Mouse (Mus musculus): ENCODE results near the gene Zfp672.
"Not testable (repeated sequence)": the region's sequence is repeated elsewhere in the genome, so short reads cannot be mapped to it uniquely, and the experiment has no call there.

Zfp672 gene

DNA sequence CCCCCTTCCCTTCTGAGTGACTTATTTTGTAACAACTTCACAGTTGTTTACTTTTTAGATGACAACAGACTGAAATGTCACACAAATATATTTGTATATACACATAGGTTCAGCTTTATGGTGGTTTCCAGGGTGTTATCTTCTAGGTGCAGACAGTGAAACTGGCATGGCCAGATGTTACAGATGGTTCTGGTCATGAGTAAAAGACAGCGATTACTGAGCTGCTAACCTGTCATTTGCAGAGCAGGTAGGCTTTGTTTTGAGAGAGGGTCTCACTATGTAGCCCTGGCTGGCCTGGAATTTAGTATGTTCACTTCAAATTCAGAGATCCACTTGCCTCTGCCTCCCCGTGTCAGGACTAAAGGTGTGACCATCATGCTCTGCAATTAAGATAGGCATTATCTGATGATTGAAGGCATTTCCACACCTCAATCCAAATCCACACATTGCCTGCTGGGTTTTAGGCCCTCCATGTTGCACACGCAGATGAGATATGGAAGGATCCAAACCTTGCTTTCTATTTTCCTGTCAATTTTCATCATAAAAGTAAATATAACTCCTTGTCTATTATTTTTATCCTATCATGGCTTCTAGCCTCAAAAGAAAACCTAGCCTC lies 5.4 kb downstream of the Zfp672 start:
- DNase-seq (ENCODE audit: low read depth, low spot score) = no peak

DNA sequence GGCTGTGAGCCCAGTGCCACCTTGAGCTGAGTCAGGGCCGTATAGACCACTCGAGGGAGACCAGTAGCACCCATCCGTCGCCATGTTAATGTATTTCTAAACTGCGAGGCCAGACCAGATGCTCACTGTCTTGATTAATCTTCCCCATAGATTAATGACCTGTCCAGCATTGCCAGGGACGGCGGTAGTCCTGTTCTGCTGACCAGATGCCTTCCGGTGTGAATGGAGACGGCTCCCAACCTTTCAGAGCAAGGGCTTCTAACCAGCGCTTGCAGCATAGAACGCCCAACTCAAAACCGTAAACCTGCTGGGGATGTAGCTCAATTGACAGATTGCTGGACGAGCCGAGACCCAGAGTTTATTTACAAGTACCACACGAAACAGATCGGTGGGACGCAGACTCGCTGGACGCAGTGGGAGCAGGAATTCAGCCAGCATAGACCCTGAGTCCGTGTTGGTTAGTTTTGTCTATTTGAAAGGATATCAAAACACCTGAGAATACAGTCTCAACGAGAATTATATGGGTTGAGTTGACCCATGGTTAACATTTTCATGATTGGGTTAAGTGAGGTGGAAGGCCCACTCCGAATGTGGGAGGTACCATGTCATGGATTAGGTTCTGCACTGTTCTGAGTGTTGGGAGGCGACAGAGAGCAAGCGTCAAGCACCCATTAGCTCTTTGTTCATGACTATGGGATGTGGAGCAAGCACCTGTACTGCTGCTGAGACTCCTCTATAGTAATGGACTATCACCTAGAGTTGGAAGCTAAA lies 6.4 kb downstream of the Zfp672 start:
- DNase-seq (ENCODE audit: low read depth, low spot score) = no peak

DNA sequence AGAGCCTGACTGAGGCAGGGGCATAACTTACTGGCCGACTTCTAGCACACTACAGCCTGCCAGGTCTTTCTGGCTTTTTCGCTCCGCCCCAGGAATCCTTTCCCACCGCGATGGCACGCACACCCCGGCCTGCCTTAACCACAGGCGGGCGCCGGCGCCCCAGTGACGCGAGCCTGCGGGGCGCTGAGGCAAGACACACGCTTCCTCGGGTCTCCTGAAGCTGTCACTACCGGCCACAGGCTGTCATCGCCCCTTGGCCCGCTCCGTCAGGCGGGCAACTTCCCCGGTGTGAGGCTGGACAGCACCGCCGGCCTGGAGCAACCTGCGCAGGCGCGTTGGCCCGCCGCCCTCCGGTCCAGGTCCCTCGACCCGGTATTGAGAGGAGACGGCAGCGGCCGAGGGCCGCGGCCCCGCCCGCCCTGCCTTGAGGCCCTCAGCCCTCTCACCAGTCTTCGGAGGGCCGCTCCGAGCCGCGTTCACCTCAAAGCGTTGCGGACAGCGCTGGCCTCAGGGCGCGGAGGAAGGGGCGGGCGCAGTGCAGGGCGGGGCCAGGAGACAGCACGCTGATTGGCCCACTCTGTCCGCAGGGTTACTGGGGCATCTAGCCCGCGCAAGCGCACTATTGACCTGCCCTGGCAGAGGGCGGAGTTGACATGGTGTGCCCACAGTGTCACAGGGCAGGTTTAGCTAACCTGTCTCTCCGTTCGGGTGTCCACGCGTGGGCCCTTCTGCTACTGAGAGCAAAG lies 7.1 kb downstream of the Zfp672 start:
- DNase-seq (ENCODE audit: low read depth, low spot score) = peak; percentile 84

DNA sequence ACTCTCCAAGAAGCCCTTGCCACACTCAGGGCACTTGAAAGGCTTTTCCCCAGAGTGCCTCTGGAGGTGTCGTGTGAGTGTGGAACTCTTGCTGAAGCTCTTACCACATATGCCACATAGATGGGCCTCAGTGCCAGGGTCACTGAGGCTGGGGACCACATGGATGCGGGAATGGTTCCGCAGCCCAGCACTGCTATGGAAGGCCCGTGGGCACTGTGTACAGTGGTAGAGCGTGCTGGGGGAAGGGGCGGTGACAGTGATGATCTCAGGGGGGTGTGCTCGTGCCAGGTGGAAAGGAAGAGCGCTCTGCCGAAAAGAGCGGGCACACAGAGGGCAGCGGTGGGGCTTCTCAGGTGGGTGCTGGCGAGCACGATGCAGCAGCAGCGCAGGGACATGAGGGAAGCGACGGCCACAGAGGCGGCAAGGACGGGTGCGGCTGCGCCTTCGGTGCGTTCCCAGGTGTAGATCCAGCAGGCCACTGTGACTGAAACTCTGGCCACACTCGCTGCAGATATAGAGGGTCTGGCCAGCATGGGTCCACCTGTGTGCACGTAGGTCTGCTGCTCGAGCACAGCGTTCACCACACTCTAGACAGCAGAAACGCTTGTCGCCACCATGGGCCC lies 13.3 kb downstream of the Zfp672 start:
- no peak for DNase-seq (ENCODE audit: low read depth, low spot score)

DNA sequence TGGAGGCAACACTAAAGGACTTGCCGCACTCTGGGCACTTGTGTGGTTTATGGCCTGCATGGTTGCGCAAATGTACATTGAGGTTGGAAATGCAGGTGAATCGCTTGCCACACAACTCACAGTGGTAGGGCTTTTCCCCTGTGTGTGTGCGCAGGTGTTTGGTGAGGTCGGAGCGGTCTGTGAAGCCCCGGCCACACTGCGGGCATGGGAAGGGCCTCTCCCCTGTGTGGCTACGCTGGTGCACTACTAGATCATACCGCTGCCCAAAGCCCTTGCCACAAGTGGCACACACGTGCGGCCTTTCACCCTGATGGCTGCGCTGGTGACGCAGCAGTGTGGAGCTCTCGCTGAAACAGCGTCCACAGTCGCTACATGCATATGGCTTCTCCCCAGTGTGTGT lies 13.8 kb downstream of the Zfp672 start:
- no peak for DNase-seq (ENCODE audit: low read depth, low spot score)

DNA sequence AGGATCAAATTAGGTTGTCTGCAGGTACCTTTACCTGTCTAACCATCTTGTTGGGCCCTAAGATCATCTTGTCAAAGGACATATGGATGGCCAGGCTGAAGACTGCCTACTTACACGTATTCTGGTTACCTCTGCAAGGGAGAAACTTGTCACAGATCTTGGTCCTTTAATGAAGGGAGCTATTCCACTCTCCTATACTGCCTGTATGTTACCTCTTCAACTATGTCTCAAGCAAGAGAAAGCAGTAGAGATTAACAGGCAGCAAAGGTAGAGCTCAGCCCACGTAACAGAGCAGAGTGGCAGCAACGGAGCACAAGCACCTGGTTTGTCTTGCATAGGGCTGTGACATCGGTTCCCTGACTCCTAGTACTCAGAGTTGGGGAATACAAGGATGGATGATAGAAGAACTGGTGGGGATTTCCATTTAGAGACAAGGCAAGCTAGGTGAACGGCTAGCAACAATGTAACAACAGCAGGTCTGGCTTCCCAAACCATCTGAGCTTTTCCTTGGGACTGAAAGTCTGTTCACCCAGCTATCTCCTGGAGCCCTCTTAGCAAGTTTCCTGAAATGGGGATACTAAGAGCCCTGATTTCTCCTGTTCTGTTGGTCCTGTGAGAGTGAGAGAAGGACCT lies 14.5 kb downstream of the Zfp672 start:
- no peak for DNase-seq (ENCODE audit: low read depth, low spot score)

DNA sequence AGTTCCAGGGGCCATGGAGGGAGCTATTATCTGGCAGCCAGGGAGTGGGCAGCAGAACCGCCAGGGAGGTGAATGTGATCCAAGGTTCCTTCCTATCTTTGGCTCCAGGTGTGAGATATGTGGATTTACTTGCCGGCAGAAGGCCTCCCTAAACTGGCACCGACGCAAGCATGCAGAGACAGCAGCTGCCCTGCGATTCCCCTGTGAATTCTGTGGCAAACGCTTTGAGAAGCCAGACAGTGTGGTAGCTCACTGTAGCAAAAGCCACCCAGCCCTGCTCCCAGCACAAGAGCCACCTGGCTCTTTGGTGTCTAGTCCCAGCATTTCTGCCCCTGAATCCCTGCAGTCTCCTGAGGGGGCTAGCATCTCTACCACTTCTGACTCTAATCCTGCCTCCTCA lies 16.1 kb downstream of the Zfp672 start:
- DNase-seq (ENCODE audit: low read depth, low spot score) = no peak

DNA sequence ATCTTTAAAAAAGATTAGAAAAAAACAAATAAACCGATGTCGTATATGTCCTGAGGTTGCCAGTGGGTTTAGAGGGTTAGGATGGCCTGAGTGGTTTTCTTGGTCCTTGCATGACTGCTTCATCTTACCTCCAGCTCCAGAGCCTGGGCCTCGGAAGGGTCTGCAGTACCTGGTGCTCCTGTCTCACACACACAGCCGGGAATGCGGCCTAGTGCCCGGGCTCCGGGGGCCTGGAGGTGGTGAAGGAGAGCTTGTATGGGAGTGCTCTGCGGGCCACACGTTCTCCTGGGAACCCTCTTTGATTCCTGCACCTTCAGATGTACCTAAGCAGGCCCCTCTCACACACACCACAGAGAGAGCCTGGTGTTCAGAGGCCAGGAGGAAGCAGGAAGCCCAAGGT lies 21.5 kb downstream of the Zfp672 start:
- DNase-seq (ENCODE audit: low read depth, low spot score) = no peak

DNA sequence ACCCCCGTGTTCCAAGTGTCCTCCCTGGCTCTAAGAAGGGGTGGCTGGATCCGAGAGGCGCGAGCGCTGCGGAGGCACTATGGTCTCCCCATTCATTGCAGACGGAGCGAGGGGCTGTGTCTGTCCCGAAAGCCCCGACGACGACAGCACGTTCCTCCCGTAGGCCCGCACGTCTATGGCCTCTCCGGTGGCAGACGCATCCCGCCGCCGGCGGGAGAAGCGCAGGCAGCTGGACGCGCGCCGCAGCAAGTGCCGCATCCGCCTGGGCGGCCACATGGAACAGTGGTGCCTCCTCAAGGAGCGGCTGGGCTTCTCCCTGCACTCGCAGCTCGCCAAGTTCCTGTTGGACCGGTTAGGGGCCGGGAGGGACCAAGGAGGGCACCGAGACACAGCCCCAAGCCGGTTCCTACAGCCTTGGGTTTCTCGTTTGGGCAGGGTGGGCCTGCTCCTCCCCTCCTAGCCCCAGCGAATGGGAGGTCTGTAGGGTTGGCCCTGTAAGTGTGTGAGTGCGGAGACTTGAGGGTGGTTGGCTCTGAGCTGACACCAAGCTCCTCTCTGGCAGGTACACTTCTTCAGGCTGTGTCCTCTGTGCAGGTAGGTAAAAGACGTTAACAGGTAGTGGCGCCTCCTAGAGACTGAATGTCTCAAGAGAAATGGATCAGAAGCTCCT lies 22.6 kb downstream of the Zfp672 start:
- DNase-seq (ENCODE audit: low read depth, low spot score) = no peak

DNA sequence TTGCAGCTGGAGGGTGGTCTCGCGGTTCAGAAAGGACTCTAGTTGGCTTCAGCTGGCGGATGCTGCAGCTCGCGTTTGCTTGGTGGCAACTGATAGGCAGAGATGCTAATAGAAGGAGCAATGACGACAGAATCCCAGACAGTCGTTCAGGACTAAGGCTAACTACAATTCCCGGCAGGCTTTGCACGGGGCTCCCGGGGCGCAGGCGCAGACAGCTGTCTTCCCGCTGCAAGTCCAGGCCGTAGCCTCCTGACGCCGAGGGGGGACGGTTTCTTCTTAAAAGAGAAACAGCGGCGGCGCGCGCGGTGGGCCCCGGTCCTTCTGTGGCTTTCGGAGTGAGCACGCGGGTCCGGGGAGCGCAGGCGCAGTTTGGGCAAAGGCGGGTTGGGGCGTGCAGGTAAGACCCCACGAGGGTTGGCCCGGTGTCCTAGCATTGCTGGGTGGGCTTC lies 23.3 kb downstream of the Zfp672 start, which contains the start of gene Zfp692:
Zfp692 (plus strand) TSS at position 210 of the 449 bp plus-strand sequence.
- peak; percentile 96 for DNase-seq (ENCODE audit: low read depth, low spot score)

DNA sequence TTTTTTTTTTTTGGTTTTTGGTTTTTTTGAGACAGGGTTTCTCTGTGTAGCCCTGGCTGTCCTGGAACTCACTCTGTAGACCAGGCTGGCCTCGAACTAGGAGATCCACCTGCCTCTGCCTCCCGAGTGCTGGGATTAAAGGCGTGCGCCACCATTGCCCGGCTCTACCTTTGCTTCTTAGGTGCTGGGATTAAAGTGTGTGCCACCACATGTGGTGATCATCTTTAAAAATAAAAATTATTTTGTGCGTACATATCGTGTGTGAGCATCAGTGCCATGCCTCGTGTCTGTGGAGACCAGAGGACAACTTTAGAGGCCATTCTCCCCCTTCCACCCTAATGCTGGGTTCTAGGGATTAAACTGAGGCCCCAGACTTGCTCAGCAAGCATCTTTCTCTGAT lies 24.8 kb downstream of the Zfp672 start:
- not testable (repeated sequence) for DNase-seq (ENCODE audit: low read depth, low spot score)

DNA sequence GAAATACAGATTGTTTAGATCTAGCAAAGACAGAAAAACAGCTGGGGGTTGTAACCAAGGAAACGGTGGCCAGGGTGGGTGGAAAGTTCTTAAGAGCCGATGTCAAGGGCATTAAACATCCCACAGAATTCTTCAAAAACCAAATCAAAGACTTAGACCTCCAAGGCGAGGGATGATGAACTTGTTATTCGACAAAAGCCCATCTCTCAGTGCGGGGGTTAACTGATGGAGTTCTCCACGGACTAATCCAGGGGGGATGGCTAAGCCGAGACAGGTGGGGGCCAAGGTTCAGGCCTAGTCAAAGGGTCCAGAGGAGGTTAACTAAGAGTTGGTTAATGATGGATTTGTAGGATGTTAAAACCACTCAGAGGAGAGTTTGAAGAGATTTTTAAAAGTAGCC lies 26.5 kb downstream of the Zfp672 start:
- DNase-seq (ENCODE audit: low read depth, low spot score) = no peak

DNA sequence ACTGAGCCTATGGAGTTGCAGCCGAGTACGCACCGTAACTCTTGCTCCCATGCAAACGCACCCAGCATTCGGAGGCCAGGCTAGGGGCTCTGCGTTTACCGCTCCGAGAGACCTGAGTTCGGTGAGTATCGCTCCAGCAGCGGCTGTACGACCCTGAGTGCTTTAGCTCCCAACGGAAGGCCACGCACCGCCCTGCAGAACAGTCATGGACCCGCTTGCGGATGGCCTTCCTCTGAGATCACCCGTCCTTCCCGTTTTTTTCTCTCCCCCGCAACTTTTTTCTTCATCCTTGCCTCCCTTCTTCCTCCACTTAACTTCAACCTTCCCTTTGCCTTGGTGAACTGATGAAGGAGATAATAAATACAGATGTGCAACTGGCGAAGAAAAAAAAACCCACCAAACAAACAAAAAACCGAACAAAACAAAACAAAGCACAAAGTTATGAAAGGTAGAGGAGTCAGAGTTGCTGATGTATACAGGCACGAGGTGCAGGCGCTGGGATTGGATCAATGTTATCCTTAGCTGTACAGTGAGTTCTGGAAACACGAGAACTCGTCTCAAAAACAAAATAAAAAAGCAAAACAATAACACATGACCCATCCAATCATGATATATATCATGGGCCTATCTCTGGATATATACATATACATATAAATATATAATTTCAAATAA lies 27.2 kb downstream of the Zfp672 start:
- no peak for DNase-seq (ENCODE audit: low read depth, low spot score)

DNA sequence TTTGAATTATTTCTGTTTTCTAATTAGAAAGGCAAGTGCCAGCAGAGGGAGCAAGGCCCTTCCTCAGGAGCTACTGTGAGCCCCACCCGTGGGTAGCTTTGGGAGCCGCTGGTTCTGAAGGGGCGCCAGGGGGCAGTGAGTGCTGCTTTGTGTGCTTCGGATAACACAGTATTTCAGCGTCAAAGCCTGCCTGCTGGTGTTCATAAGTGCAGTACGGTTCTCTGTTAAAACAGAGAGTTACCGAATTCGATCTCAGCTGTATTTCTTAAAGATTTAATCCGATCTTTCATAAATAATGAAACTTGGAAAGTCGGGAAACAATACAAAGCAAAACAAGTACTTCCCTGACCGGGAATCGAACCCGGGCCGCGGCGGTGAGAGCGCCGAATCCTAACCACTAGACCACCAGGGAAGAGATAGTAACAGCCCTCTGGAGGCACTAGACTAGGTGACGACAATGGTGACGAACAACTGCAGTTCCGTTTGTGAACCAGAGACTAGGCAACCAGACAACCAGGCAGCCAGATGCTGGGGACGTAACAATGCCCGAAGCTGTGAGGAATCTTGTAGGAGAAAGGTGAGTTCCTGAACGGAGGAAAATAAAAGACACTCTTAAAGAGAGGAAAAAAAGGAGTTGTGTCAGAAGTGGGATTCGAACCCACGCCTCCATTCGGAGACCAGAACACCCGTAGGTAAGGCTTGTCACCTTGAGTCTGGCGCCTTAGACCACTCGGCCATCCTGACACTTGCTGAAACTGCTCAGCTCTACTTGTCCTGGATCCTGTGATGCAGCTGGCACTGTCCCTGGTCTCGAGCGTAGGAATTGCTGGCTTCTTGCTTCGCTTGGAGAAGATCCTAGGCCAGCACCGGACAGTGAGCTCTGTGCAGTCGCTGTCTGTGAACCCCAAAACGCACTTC lies 28.0 kb downstream of the Zfp672 start:
- peak; percentile 91 for DNase-seq (ENCODE audit: low read depth, low spot score)

DNA sequence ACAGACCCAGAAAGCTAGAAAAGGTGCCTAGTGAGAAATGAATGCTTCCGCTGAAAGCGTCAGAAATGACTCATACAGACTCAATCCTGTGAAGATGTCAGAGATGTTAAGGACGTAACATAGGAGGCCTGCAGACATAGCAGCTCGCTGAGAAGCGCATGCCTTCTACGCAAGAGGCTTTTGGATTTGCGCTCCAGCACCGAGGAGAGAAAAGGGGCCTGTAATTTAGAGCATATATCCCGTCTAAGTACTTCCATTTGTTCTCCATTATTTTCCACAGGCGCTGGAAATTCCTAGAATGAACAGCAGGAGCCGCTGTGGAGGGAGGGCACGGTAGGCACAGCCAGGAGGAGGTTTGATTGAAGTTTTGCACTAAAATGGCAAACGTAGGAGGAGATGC lies 29.1 kb downstream of the Zfp672 start:
- DNase-seq (ENCODE audit: low read depth, low spot score) = no peak

DNA sequence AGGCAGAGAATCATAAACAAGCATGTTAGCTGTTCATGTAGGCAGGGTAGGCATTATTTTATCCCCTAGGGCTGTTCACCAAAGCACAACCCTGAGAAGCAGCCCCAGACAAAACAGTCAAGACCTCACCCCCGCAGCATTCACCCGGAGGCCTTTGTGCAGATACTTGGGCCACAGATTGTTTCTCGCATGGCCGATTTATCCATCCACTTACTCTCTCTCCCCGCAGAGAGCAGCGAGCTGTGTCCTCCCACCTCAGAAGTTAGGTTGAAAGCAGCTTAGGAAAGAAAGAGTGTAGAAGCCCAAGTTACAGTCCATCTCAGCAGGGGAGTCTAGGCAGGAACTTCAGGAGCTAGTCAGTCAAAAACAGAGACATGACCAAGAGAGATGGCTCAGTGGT lies 32.7 kb downstream of the Zfp672 start:
- DNase-seq (ENCODE audit: low read depth, low spot score) = no peak

DNA sequence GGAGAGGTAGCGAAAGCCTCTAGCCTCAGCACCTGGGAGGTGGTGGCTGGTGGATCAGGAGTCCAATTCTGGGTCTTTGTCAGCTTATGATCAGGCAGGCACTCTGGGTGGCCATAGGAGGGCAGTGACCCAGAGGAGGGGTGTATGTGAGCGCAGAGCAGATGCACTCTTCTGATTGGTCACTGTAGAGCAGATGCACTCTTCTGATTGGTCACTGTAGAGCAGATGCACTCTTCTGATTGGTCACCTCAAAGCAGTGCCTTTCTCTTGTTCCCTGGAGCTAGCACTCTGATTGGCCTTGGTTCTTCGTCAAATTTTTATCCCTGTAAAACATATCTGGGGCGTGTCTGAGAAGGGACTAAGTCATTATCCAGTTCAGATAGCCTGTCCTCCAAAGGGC lies 37.3 kb downstream of the Zfp672 start:
- DNase-seq (ENCODE audit: low read depth, low spot score) = no peak

DNA sequence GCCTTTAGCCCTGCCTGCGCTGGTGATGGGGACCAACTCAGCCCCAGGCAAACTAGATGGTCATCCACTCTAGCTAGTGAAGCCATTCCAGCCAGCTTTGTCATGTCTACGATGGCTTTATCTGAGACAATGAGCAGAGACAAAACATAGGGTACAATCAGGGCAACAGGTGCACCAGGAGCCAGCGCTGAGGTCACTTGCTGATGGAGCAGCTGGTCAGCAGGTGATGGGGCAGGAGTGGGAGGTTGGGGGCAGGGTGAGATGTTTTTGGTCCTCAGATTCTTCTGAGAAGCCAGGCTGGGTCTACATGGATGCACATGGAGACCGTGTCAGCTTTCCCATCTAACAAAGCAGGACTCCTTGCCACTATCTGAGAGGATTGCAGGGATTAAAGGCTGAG lies 39.3 kb downstream of the Zfp672 start:
- no peak for DNase-seq (ENCODE audit: low read depth, low spot score)

DNA sequence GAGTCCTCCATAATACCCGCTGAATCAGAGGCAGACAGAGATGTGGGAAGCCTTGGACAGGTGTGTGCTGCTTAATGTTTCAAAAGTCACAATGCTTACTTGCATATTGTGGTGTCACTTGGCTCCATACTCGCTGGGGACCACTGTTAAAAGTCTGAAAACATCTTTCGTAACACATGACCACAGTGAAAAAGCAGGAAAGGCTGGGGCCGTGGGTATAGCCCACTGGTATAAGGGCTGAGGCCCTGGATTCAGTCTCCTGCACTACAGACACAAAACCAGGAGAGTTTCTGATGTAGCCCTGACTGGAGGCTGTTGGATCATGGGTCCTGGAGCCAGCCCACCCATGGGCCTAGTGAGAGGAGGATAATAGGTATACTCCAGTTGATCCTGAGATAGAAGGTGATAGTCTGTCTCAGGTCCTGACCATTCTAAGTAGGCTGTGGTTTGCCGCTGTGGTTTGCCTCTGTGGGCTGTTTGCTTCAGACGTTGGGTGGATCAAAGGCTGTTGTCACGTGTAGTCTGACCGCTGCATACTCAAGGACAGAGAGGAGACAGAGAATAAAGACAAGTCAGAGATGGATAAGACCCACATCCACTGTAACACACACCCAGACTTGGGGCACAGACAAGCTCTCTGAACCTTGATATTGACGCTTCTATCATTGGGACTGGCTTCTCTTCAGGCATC lies 40.0 kb downstream of the Zfp672 start:
- DNase-seq (ENCODE audit: low read depth, low spot score) = no peak
